Comparison of ENCODE assay signal across 10 mouse cellular contexts in genomic region chr8:11841571-11841970, GRCm38 (mm10). TPM values are rescaled to one million over a fixed set of nuclear protein-coding genes. Genes with fewer than 3 reads are reported as not detected.
A peak's percentile ranks its signal among the peaks of the same experiment; 100 is the strongest.
DNase-seq lines count a peak whose midpoint lies in the region; ATAC-seq and TF ChIP-seq lines count a peak whose summit lies in the region.
"Had no signal": no experiment of that assay in that cellular context is flagged by ENCODE, and none has a peak within 500 bp of the region (broad histone marks: within the 10 kb centered on the region; RNA-seq: fewer than 3 reads in every experiment).

No protein-coding gene starts in this region.

- no peaks in the 10 kb centered on the region for H3K9me3 ChIP-seq in hindbrain, embryonic 14.5 days (ENCODE audit: control insufficient read depth, low read length)
- H3K9me3 ChIP-seq in stomach, postnatal 0 days (ENCODE audit: control insufficient read depth, low read length): no peaks in the 10 kb centered on the region

- WGBS in hindbrain, embryonic 14.5 days: 18% methylated on average over 8 of the region's 8 CpGs
- 14% methylated on average over 8 of the region's 8 CpGs for WGBS in stomach, postnatal 0 days

- no peak overlapping the region for H3K4me3 ChIP-seq in hindbrain, embryonic 14.5 days (replicated peaks; ENCODE audit: low read length)
- H3K4me3 ChIP-seq in stomach, postnatal 0 days (ENCODE audit: low read depth, low read length): no peak overlapping the region
- H3K4me3 ChIP-seq: myocyte had no signal

- peak; percentile 43 for DNase-seq in adrenal gland, postnatal 14 days
- no peak for DNase-seq in adrenal gland, adult 18-20 months (ENCODE audit: low spot score in 2 of 2)
- peak; percentile 18 for DNase-seq in ovary, postnatal 14 days (ENCODE audit: low spot score)
- no peak for DNase-seq in ovary, postnatal 36 days (ENCODE audit: low spot score)
- DNase-seq in hindbrain, embryonic 14.5 days (ENCODE audit: low spot score): peak; percentile 63
- no peak for DNase-seq in stomach, postnatal 0 days (ENCODE audit: low spot score)
- DNase-seq in thymus, postnatal 14 days: no peak
- DNase-seq in frontal cortex, postnatal 36 days (ENCODE audit: low spot score in 2 of 2): no peak
- DNase-seq: thymus, postnatal 4 days had no signal

- H3K4me1 ChIP-seq in hindbrain, embryonic 14.5 days (replicated peaks; ENCODE audit: control insufficient read depth, insufficient read depth, low read length): peaks cover 16% of the 10 kb centered on the region; the same call in 1 of the 2 replicates
- H3K4me1 ChIP-seq in stomach, postnatal 0 days (replicated peaks; ENCODE audit: control insufficient read depth, insufficient read depth): no peaks in the 10 kb centered on the region; the same call in 1 of the 2 replicates

- H3K36me3 ChIP-seq in hindbrain, embryonic 14.5 days (replicated peaks; ENCODE audit: control insufficient read depth, insufficient read depth): 0 out of 2 replicates have a peak, but pooled peaks cover 4% of the 10 kb centered on the region
- no peaks in the 10 kb centered on the region for H3K36me3 ChIP-seq in stomach, postnatal 0 days (ENCODE audit: control insufficient read depth, insufficient read depth, low read length)

- 0 out of 2 replicates have a peak overlapping the region, but pooled peaks have one; percentile 5 for H3K4me2 ChIP-seq in hindbrain, embryonic 14.5 days (replicated peaks)
- H3K4me2 ChIP-seq in stomach, postnatal 0 days (replicated peaks; ENCODE audit: low read depth): 0 out of 2 replicates have a peak overlapping the region, but pooled peaks have one; percentile 12

- H3K9ac ChIP-seq in hindbrain, embryonic 14.5 days: no peak overlapping the region
- H3K9ac ChIP-seq in stomach, postnatal 0 days (ENCODE audit: low read length): no peak overlapping the region

- H3K27ac ChIP-seq in hindbrain, embryonic 14.5 days: peak overlapping the region; percentile 47
- no peak overlapping the region for H3K27ac ChIP-seq in stomach, postnatal 0 days (replicated peaks)

- peak; percentile 38; the same call in 1 of the 2 replicates for ATAC-seq in hindbrain, embryonic 14.5 days (ENCODE audit: low FRiP score)
- no peak for ATAC-seq in stomach, postnatal 0 days (ENCODE audit: low FRiP score, low TSS enrichment)

- no peak for TF ChIP-seq EP300 in stomach, postnatal 0 days (optimal IDR thresholded peaks at IDR 0.05)

- TF ChIP-seq CTCF in stomach, postnatal 0 days (IDR thresholded peaks at IDR 0.05; ENCODE audit: low read depth): no peak

- no peaks in the 10 kb centered on the region for H3K27me3 ChIP-seq in hindbrain, embryonic 14.5 days (ENCODE audit: control insufficient read depth, insufficient read depth, low read length)
- H3K27me3 ChIP-seq in stomach, postnatal 0 days (ENCODE audit: control insufficient read depth, insufficient read depth, low read length): no peaks in the 10 kb centered on the region

RNA-seq across cellular contexts. Expression of gene Tex29, which starts 1.3 kb away (rescaled TPM):
- total RNA-seq in adrenal gland, postnatal 14 days (2021): not detected in 2 replicates
- under 1 TPM in 1 of 2 experiments, not detected in 1; 0.70 TPM for total RNA-seq in adrenal gland, adult 18-20 months (2021)
- polyA plus RNA-seq in hindbrain, embryonic 14.5 days (2014; fragmentation: Nextera tagmentation; extraction: Ambion mirVana): 0.42 and 0.64 TPM in 2 replicates
- not detected in 2 replicates for polyA plus RNA-seq in stomach, postnatal 0 days (2015; fragmentation: Nextera tagmentation; extraction: Ambion mirVana)
- polyA plus RNA-seq: myocyte had no signal

Comparison
In these comparisons a context has a peak if more than half of its experiments do, and no peak if none do; other contexts are left out.
1. DNase-seq: peak in adrenal gland, postnatal 14 days (single experiment), ovary, postnatal 14 days (single experiment) and hindbrain, embryonic 14.5 days (single experiment); none in adrenal gland, adult 18-20 months (0 of 2), ovary, postnatal 36 days (single experiment), stomach, postnatal 0 days (single experiment), thymus, postnatal 14 days (single experiment) and frontal cortex, postnatal 36 days (0 of 2).